Mouse (Mus musculus) liver, adult 2 months (tissue): ENCODE data around the gene Sec61a1. TPM values are rescaled to one million over a fixed set of nuclear protein-coding genes. Genes with fewer than 3 reads are reported as not detected.

Source experiments
- DNase-seq: peaks from one replicate; pipeline ENCODE4 v3.0.0-alpha.2; 2011; ENCODE audit warnings: low read depth, low spot score; ENCODE audit errors: extremely low read depth
- H3K27ac ChIP-seq: fragments of 200-500 bp; replicated peaks from 2 replicates; pipeline ENCODE4 v1.5.1; 2012; ENCODE audit warnings: low read depth, mild to moderate bottlenecking, control low read depth, inconsistent platforms, low read length; ENCODE audit not compliant: insufficient read depth
- H3K27me3 ChIP-seq: fragments of 200-500 bp; 2 replicates; pipeline ENCODE4 v1.6.1; 2012; ENCODE audit warnings: mild to moderate bottlenecking, moderate library complexity, low read length, inconsistent platforms; ENCODE audit not compliant: control insufficient read depth, insufficient read depth
- H3K36me3 ChIP-seq: fragments of 200-500 bp; 2 replicates; pipeline ENCODE4 v1.6.1; 2012; ENCODE audit warnings: low read length, inconsistent platforms; ENCODE audit not compliant: control insufficient read depth, insufficient read depth
- H3K4me1 ChIP-seq: fragments of 200-500 bp; 2 replicates; pipeline ENCODE4 v1.6.1; 2011; ENCODE audit warnings: low read length; ENCODE audit not compliant: control insufficient read depth, insufficient read depth
- H3K4me3 ChIP-seq: fragments of 200-500 bp; 2 replicates; pipeline ENCODE4 v1.5.1; 2011; ENCODE audit warnings: low read depth, mild to moderate bottlenecking, control low read depth, low read length, moderate library complexity; ENCODE audit not compliant: insufficient read depth
- H3K79me2 ChIP-seq: fragments of 200-500 bp; 2 replicates; pipeline ENCODE4 v1.6.1; 2012; ENCODE audit warnings: inconsistent platforms, mild to moderate bottlenecking, low read length, moderate library complexity; ENCODE audit not compliant: control insufficient read depth, insufficient read depth
- H3K9ac ChIP-seq: fragments of 200-500 bp; 2 replicates; pipeline ENCODE4 v1.6.1; 2012; ENCODE audit warnings: low read depth, mild to moderate bottlenecking, control low read depth, inconsistent platforms, low read length
- CTCF ChIP-seq: fragments of 200-500 bp; IDR thresholded peaks from 2 replicates; pipeline ENCODE4 v1.5.1; 2011; ENCODE audit warnings: low read depth, low read length, control low read depth
- POLR2A ChIP-seq: fragments of 200-500 bp; IDR thresholded peaks from 2 replicates; pipeline ENCODE4 v1.6.1; 2011; ENCODE audit warnings: low read length, control low read depth; ENCODE audit not compliant: insufficient read depth; ENCODE audit errors: extremely low read depth
- WGBS: fragments of 180-500 bp; shearing (Covaris S2); methylation state at CpG from one replicate; pipeline ENCODE4 v1.1.7; 2018; 5-methylcytosine and 5-hydroxymethylcytosine counted together
- polyA plus RNA-seq: library from polyadenylated mRNA; depleted of rRNA; stranded (reverse); fragments of >200 nt; gene quantifications from 2 replicates; pipeline ENCODE4 v1.2.3, GENCODE M21; 2012
- total RNA-seq: library from RNA; depleted of rRNA; stranded (reverse); fragments of >200 nt; gene quantifications from 2 replicates; pipeline ENCODE4 v1.2.3, GENCODE M21; 2014

The Sec61a1 gene
- total and polyA plus RNA-seq, 2 experiments = 145 to 340 TPM

DNA sequence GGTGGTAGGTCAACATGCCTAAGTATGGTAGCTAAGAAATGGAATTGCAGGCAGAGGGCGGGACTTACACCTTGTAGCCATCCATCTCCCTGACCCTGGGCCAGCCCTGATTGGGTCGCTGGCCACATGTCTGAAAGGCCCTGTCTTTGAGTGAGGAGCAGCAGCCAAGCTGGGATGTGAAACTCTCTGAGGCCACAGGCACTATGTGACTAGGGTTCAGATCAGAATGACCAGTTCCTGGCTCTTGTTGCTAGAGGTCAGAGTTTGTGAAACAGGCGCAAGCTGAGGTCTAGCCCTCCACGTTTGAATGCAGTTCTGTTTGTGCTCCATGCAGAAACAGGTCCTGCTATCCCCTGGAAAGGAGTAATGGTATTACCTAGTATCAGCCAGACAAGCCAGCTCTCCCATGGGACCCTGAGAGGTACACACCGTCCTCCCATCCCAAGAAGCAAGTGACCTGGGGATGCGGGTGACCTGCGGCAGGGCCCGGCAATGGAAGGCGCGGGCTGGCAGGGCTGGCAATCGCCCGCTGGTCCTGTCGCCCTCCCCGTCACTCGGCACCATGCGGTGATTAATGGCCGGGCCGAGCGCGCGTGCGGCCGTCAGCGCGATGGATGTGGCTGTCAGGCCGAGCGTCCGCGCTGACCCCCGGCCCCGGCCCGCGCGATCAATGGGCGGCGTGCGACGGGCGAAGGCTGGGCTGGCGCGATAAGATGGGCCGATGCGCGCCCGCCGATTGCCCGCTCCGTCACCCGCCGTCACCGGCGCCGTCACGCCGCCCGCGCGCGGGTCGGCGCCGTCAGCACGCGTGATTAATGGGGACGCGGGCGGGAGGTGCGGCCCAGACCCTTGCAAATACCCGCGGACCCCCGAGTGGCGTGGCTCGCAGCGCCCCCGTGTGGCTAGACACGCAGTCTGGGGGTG, 19.0 kb downstream of the Sec61a1 start:
- no peak for TF ChIP-seq POLR2A
- peak; percentile 77 for TF ChIP-seq CTCF
- H3K4me3 ChIP-seq = peak overlapping the region; percentile 42
- peaks cover 8% of the 10 kb centered on the region; the same call in 1 of the 2 replicates for H3K36me3 ChIP-seq
- no peaks in the 10 kb centered on the region for H3K79me2 ChIP-seq
- H3K27me3 ChIP-seq = no peaks in the 10 kb centered on the region
- DNase-seq = no peak
- H3K9ac ChIP-seq = peak overlapping the region; percentile 54
- no peaks in the 10 kb centered on the region for H3K4me1 ChIP-seq
- H3K27ac ChIP-seq = no peak overlapping the region
- 7% methylated on average over 76 of the region's 76 CpGs for WGBS

DNA sequence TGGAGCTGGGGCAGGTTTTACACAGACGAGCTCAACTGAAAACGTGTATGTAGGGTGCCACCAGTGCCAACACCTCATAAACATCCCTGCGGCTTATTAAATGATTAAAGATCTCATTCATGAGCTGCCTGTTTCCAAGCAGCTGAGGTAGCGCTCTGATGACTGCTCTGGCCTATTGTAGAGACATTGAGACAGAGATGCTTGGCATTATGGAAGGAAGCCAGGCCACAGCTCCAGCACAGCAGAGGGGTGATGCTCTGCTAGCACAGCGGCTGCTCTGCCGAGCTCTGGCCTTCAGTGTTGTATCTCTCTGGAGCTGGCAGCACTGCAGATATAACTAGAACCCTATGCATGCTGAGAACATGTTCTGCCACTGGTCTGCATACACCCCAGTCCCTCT, 25.0 kb downstream of the Sec61a1 start:
- no peak overlapping the region for H3K27ac ChIP-seq
- TF ChIP-seq CTCF (no peak), POLR2A (no peak)
- H3K9ac ChIP-seq = no peak overlapping the region
- no peak overlapping the region for H3K4me3 ChIP-seq
- 91% methylated on average over 6 of the region's 6 CpGs for WGBS
- no peaks in the 10 kb centered on the region for H3K79me2 ChIP-seq
- H3K27me3 ChIP-seq = no peaks in the 10 kb centered on the region
- no peak for DNase-seq
- H3K36me3 ChIP-seq = no peaks in the 10 kb centered on the region
- no peaks in the 10 kb centered on the region for H3K4me1 ChIP-seq

DNA sequence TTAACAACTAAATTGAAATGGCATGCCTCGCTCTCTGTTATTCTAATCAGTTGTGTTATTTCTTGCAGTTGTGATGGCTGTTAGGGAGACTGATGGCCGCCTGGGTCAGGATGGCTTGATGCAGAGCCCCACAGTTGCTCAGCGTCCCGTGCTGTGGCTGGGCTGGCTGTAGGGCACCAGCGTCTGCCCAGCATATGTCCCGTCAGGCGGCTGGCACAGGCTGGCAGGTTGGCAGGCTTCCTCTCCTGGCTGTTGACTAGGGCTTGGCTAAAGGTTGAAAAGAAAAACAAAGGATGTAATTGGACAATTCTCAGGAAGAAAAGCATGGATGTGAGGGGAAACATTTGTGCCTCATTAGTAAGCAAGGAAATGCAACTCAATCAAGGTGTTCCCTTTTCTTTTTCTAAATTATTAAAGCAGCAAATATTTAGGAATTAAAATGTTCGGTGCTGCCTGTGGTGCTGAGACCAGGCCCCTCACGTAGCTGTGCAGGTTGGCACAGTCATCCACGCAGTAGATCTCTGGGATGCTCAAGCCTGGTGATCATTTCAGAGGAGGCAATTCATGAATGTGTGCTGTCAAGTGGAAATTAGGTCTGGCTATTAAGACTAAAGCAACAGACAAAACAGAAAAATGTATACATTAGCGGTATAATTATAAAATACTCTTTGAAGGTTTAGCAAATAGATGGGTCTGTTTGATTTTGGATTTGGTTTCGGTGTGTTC, 27.9 kb downstream of the Sec61a1 start:
- peak; percentile 29 for DNase-seq

DNA sequence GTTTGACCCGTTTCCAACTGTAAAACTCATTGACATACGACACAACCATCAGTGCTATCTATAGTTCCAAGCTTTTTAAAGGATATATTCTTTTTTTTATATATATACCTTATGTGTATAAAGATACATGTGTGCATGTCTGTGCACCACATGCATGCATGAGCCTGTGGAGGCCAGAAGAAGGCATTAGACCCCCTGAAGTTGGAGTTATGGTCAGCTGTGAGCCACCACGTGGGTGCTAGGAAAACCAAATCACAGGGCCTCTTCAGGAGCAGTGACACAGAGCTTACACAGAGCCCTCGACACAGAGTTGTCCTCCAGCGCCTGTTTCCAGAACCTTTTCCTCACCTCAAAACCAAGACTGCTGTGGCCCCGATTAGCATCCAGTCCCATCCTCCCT, 28.9 kb downstream of the Sec61a1 start:
- DNase-seq = no peak
- no peak for TF ChIP-seq POLR2A
- Histone ChIP-seq H3K36me3 (peaks cover 4% of the 10 kb centered on the region), H3K27me3 (no peaks in the 10 kb centered on the region), H3K79me2 (no peaks in the 10 kb centered on the region), H3K9ac (no peak overlapping the region), H3K4me3 (no peak overlapping the region), H3K4me1 (peaks cover 4% of the 10 kb centered on the region; the same call in 1 of the 2 replicates), H3K27ac (no peak overlapping the region)
- 91% methylated on average over 6 of the region's 6 CpGs for WGBS

More for the DNA sequence above, 27.9 kb downstream of the Sec61a1 start:
- Histone ChIP-seq H3K9ac (no peak overlapping the region), H3K79me2 (no peaks in the 10 kb centered on the region), H3K36me3 (peaks cover 4% of the 10 kb centered on the region), H3K4me1 (no peaks in the 10 kb centered on the region), H3K27ac (no peak overlapping the region), H3K27me3 (no peaks in the 10 kb centered on the region), H3K4me3 (no peak overlapping the region)
- 62% methylated on average over 12 of the region's 12 CpGs for WGBS
- TF ChIP-seq CTCF (no peak), POLR2A (no peak)

- DNase-seq = no peak
- H3K4me3 ChIP-seq = no peak overlapping the region
- TF ChIP-seq CTCF (no peak), POLR2A (no peak)
- H3K27ac ChIP-seq = no peak overlapping the region
- no peak overlapping the region for H3K9ac ChIP-seq
- 89% methylated on average over 7 of the region's 7 CpGs for WGBS
- H3K4me1 ChIP-seq = peaks cover 5% of the 10 kb centered on the region; the same call in 1 of the 2 replicates
- peaks cover 8% of the 10 kb centered on the region for H3K36me3 ChIP-seq
- H3K27me3 ChIP-seq = no peaks in the 10 kb centered on the region
- no peaks in the 10 kb centered on the region for H3K79me2 ChIP-seq
Observed at GRCm38 (mm10) chr6:88489026-88489425, 29.7 kb downstream of the Sec61a1 start.
